Mouse (Mus musculus) spleen, adult 12 weeks (tissue): Measurements from ENCODE around the gene Tmem59.

Source experiments
- DNase-seq: peaks from one replicate; pipeline ENCODE4 v3.0.0; 2022; ENCODE audit warnings: low spot score

The Tmem59 gene

GRCm38 (mm10) chr4:107180746-107181145, 2.5 kb downstream of the Tmem59 start:
- DNase-seq: no peak

GRCm38 (mm10) chr4:107181866-107182265, 3.7 kb downstream of the Tmem59 start:
- DNase-seq: no peak

- DNase-seq: no peak
Measured at GRCm38 (mm10) chr4:107182796-107183195, 4.6 kb downstream of the Tmem59 start.

DNA sequence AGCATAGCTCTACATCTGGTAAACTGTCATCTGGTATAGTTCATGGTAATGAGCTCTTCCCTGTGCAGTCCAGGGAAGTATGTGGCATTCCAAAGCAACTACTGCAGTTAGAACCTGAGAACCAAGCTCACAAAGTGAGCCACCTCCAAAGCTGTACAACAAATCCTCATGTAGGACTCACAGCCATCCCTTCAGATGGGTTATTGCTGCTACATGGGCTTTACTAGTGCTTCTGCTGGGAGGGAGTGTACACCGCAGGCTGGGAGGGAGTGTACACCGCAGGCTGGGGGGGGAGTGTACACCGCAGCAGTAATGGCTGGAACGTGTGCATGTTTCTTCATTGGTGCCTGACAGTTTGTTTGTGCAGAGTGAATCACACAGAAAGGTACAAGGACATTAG, 5.0 kb downstream of the Tmem59 start:
- no peak for DNase-seq

DNA sequence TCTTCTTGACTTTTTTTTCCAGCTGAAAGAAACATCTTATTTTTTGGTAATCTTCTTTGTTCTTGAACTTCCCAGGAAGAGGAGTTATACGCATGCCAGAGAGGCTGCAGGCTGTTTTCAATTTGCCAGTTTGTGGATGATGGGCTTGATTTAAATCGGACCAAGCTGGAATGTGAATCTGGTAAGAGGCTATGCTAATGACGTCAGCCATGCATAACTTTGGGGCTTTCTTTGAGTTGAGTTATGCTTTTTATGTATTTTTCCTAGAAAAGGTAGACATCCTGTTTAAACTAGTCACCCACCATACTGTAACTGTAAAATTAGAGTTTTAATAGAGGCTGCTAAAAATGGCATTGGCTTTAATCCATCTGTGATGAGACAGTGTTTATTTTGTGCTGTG, 7.5 kb downstream of the Tmem59 start:
- no peak for DNase-seq

DNA sequence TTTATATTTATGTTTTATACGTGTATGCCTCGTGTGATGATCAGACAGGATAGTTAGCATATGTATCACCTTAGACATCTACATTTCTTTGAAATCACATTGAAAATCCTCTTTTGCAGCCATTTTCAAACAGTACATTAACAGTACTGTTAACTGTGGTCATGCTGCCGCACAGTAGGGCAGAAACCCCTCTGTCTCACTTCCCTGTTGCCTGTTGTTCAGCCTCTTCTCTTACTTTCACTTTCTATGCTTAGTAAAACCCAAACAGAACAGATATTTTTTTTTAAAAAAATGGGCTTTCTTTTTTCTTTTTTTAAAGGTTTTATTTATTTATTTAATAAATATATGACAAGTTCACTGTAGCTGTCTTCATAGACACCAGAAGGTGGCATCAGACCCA, 15.6 kb downstream of the Tmem59 start:
- DNase-seq: no peak

GRCm38 (mm10) chr4:107196454-107196853, 18.3 kb downstream of the Tmem59 start:
- no peak for DNase-seq

GRCm38 (mm10) chr4:107198072-107198471, 19.9 kb downstream of the Tmem59 start:
- DNase-seq: no peak

DNA sequence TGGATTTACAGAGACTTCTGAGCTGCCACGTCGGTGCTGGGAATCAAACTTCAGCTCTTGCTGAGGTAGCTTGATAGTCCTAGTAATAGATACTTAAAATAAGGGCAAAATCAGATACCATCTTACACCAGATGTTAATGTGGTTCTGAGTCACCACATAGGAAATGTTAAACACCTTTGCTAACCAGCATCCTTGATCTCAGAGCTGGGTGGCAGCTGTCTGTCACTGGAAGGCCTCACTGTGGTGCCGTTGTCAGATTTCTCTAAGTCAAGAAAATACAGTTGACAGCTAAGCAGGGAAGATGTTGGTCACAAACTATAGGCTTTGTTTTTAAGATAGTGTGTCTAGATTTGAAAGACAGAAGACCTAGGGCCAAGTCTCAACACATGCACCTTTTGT, 23.6 kb downstream of the Tmem59 start:
- no peak for DNase-seq

DNA sequence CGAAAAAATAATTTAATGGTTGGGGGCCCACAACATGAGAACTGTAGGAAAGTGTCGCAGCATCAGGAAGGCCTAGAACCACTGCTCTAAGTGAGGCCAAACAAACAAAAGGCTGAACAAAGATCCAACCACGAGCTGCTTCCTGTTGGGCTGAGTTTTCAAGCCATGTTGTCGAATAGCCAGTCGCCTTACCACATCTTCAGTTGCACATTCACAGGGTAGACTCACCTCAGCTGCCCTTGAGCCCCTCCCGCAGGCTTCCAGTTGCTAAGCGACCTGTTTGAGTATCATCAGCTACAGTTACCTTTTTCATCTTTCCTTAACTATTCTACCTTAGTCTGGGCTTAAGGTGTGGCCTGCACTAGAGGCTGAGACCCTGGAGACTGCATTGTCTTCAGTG, 24.8 kb downstream of the Tmem59 start:
- no peak for DNase-seq

GRCm38 (mm10) chr4:107207016-107207415, 28.8 kb downstream of the Tmem59 start:
- no peak for DNase-seq

DNA sequence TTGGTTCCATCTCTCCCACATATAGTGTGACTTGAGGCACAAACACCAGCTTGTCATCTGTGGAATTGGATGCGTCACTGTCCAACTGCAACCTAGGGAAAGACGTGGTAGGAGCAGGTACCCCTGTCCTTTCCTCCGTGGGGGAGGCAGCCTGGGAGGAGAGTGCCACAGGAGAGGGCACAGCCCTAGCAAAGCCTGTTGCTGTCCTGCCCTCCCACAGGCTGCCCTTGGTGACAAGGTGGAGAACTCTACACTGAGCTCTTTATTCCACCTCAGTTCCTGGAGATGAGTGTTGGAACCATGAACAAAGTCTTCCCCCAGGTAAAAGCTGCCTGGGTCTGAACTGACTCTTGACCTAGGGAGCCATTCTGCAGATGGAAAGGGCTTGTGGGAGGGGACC, 30.7 kb downstream of the Tmem59 start, which contains the start of gene Ldlrad1:
TSS of gene Ldlrad1 (plus strand) at position 301 of the 400 bp plus-strand sequence.
- no peak for DNase-seq

GRCm38 (mm10) chr4:107210483-107211097, 32.4 kb downstream of the Tmem59 start:
- no peak for DNase-seq

- no peak for DNase-seq
Measured at GRCm38 (mm10) chr4:107211465-107211864, 33.3 kb downstream of the Tmem59 start.

DNA sequence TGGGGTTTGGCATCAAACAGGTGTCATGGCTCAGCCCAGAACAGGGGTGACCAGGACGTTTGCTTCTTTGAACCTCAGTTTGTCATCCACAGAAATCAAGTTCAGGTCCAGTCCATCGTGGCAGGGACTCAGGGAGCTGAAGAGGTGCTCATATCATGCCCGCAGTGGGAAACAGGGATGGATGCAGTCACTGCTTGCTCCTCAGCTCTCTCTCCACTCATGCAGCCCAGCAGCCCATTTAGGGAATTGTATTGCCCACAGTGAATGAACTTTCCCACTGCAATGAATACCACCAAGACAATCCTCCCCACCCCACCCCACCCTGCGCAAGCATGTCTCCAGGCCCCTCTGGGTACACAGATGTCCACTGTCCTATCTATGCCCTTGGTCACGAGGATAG, 33.7 kb downstream of the Tmem59 start:
- DNase-seq: no peak

DNA sequence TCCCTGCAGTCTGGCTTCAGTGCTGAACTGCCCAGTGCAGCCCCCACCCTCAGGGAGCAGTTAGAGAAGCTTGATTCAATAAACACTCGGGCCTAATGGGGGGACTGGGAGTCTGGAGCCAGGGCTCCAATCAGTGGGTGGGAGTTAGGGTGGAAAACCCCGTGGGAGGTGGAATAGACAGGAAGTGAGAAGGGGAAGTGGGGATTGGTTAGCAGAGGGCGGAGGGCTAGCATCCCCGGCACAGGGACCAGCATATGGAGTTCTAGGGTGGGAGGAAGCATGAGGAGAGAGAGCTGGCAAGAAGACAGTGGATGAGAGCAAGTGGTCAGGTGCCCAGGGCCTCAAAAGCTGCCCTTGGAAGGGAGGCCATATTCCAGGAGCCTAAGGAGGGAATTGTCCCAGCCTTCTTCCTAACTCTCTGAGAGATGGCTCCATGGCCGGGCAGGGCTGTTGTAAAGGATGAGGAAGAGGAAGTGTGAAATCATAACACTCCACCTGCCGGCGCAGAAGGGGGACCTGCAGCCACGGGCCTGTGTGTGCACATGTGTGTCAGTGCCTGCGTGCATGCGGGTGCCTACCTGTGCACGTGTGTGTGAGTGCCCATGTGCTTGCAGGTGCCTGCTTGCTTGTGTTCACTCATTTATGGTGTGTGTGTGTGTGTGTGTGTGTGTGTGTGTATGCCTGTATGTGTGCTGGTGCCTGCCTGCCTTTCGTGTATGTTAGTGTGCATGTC, 35.2 kb downstream of the Tmem59 start:
- DNase-seq: no peak

DNA sequence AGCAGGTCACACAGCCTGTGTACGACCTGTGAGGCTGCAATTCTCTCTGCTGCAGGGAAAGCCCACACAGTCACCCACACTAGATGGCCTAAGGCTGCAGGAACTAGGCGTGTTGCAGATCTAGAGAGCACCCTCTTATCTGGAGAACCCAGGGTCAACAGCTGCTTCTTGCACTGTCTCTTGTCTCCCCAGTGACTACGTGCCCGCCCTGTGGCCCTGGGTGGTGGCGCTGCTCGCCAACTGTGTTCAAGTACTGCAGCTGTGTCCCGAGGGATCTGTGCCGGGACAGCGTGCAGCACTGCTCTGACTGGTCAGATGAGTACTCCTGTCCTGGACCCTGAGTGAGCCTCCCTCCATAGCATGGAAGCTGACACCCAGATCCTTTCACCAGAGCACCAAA, 39.4 kb downstream of the Tmem59 start:
- peak; percentile 69 for DNase-seq

DNA sequence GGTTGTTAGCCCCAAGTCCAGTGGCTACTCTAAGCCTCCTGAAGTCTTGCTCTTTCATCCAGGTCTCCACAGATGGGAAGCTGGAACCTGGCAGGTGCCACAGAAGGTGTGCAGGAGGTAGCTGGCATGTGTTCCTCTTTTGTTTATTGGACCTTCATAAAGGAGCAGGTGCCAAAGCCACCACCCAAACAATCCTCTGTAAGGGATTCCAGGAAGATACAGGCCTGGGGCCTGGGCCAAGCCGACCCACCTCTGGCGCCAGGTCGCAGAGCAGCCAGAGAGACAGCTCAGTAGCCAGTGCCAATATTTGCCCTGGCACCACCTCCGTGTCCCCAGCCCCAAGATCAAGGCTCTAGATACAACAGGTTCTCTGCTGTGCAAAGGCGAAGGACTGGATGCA, 43.3 kb downstream of the Tmem59 start:
- DNase-seq: no peak

- DNase-seq: peak; percentile 29
Measured at GRCm38 (mm10) chr4:107223225-107224204, 45.3 kb downstream of the Tmem59 start.

GRCm38 (mm10) chr4:107226313-107226712, 48.1 kb downstream of the Tmem59 start:
- no peak for DNase-seq

GRCm38 (mm10) chr4:107232219-107232618, 54.0 kb downstream of the Tmem59 start:
- DNase-seq: no peak

DNA sequence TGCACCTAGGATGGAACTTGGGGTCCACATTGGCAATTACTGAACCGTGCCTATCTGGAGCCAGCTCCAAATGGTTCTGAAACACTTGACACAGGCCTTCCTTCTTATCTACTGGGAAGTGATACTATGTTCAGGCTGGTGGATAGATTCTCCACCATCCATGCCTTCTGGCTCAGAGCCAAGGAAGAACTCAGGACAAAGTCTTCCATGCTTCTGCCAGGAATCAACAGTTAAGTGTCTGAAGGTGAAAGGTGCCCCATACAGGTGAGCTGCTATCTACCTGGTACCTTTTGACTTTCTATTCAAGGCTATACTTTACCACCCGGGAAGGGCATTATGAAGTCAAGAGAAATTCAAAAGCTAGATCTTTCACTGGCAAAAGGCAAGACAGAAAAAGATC, 60.1 kb downstream of the Tmem59 start:
- no peak for DNase-seq

GRCm38 (mm10) chr4:107240196-107240595, 62.0 kb downstream of the Tmem59 start:
- no peak for DNase-seq
